ENCODE assay signal across 22 mouse cellular contexts in genomic region chr10:31144489-31144872, GRCm38 (mm10).
"Had no signal": no experiment of that assay in that cellular context is flagged by ENCODE, and none has a peak within 500 bp of the region (broad histone marks: within the 10 kb centered on the region; RNA-seq: fewer than 3 reads in every experiment).

No protein-coding gene starts in this region.

- H3K27ac ChIP-seq: kidney, embryonic 15.5 days; limb, embryonic 15.5 days; liver, embryonic 12.5 days; liver, embryonic 15.5 days; lung, embryonic 15.5 days; midbrain, embryonic 10.5 days; midbrain, embryonic 13.5 days; neural tube, embryonic 13.5 days; stomach, embryonic 15.5 days had no signal

- ATAC-seq: liver, embryonic 12.5 days; midbrain, embryonic 13.5 days; midbrain, embryonic 16.5 days had no signal

- DNase-seq: kidney, adult 2 months; kidney, postnatal 10 days; kidney, postnatal 36 days; lung, adult 18-20 months; lung, postnatal 10 days; lung, postnatal 36 days; retina, postnatal 1 day; right cerebral cortex, postnatal 25 days; spleen, adult 18-20 months; thymus, postnatal 25 days had no signal

- H3K9me3 ChIP-seq: kidney, embryonic 15.5 days; limb, embryonic 15.5 days; liver, embryonic 12.5 days; liver, embryonic 15.5 days; lung, embryonic 15.5 days; megakaryocyte, embryonic 14.5 days; midbrain, embryonic 10.5 days; midbrain, embryonic 13.5 days; neural tube, embryonic 13.5 days; stomach, embryonic 15.5 days had no signal

- H3K27me3 ChIP-seq: kidney, embryonic 15.5 days; limb, embryonic 15.5 days; liver, embryonic 12.5 days; liver, embryonic 15.5 days; lung, embryonic 15.5 days; megakaryocyte, embryonic 14.5 days; midbrain, embryonic 13.5 days; neural tube, embryonic 13.5 days; stomach, embryonic 15.5 days had no signal

- H3K4me2 ChIP-seq: kidney, embryonic 15.5 days; limb, embryonic 15.5 days; liver, embryonic 12.5 days; liver, embryonic 15.5 days; lung, embryonic 15.5 days; midbrain, embryonic 13.5 days; neural tube, embryonic 13.5 days; stomach, embryonic 15.5 days had no signal

- H3K9ac ChIP-seq: kidney, embryonic 15.5 days; limb, embryonic 15.5 days; liver, embryonic 12.5 days; liver, embryonic 15.5 days; lung, embryonic 15.5 days; midbrain, embryonic 13.5 days; neural tube, embryonic 13.5 days; stomach, embryonic 15.5 days had no signal

- H3K4me3 ChIP-seq: kidney, embryonic 15.5 days; limb, embryonic 15.5 days; liver, embryonic 12.5 days; liver, embryonic 15.5 days; lung, embryonic 15.5 days; megakaryocyte, embryonic 14.5 days; midbrain, embryonic 10.5 days; midbrain, embryonic 13.5 days; myocyte; neural tube, embryonic 13.5 days; stomach, embryonic 15.5 days had no signal

- H3K36me3 ChIP-seq: kidney, embryonic 15.5 days; limb, embryonic 15.5 days; liver, embryonic 12.5 days; liver, embryonic 15.5 days; lung, embryonic 15.5 days; midbrain, embryonic 10.5 days; midbrain, embryonic 13.5 days; neural tube, embryonic 13.5 days; stomach, embryonic 15.5 days had no signal

- H3K4me1 ChIP-seq: kidney, embryonic 15.5 days; limb, embryonic 15.5 days; liver, embryonic 12.5 days; liver, embryonic 15.5 days; lung, embryonic 15.5 days; megakaryocyte, embryonic 14.5 days; midbrain, embryonic 10.5 days; midbrain, embryonic 13.5 days; neural tube, embryonic 13.5 days; stomach, embryonic 15.5 days had no signal
